Mouse (Mus musculus) midbrain, embryonic 11.5 days (tissue): ENCODE data around the gene 4930518I15Rik. TPM values are rescaled to one million over a fixed set of nuclear protein-coding genes. Genes with fewer than 3 reads are reported as not detected.
A peak's percentile ranks its signal among the peaks of the same experiment; 100 is the strongest.
"Not testable (repeated sequence)": the region's sequence is repeated elsewhere in the genome, so short reads cannot be mapped to it uniquely, and the experiment has no call there.

Experiments
- ATAC-seq: fragments of 200-750 bp; cut with Nextera tagmentation; 2 replicates; pipeline ENCODE4 v1.8.0; 2017; ENCODE audit warnings: moderate TSS enrichment, moderate library complexity; ENCODE audit not compliant: low FRiP score
- DNase-seq: peaks from one replicate; pipeline ENCODE4 v3.0.0; 2015; ENCODE audit warnings: low spot score; ENCODE audit errors: missing footprints
- H3K27ac ChIP-seq: fragments of 300-500 bp; sonication (generic); 2 replicates; pipeline ENCODE4 v1.5.1; 2014; ENCODE audit warnings: low read depth, low read length
- H3K27me3 ChIP-seq: fragments of 300-500 bp; sonication (generic); 2 replicates; pipeline ENCODE4 v1.6.1; 2014; ENCODE audit warnings: mild to moderate bottlenecking, low read length, moderate library complexity, mixed read lengths; ENCODE audit not compliant: control insufficient read depth, insufficient read depth
- H3K36me3 ChIP-seq: fragments of 300-500 bp; sonication (generic); 2 replicates; pipeline ENCODE4 v1.6.1; 2014; ENCODE audit warnings: mild to moderate bottlenecking, low read length, moderate library complexity, mixed read lengths; ENCODE audit not compliant: control insufficient read depth, insufficient read depth
- H3K4me1 ChIP-seq: fragments of 300-500 bp; sonication (generic); 2 replicates; pipeline ENCODE4 v1.6.1; 2014; ENCODE audit warnings: low read length; ENCODE audit not compliant: control insufficient read depth, insufficient read depth
- H3K4me2 ChIP-seq: fragments of 300-500 bp; sonication (generic); 2 replicates; pipeline ENCODE4 v1.6.1; 2014; ENCODE audit warnings: mild to moderate bottlenecking, moderate library complexity
- H3K4me3 ChIP-seq: fragments of 300-500 bp; sonication (generic); 2 replicates; pipeline ENCODE4 v1.5.1; 2014; ENCODE audit warnings: low read depth, low read length
- H3K9ac ChIP-seq: fragments of 300-500 bp; sonication (generic); 2 replicates; pipeline ENCODE4 v1.6.1; 2014; ENCODE audit warnings: low read length
- H3K9me3 ChIP-seq: fragments of 300-500 bp; sonication (generic); 2 replicates; pipeline ENCODE4 v1.6.1; 2016; ENCODE audit warnings: low read length; ENCODE audit not compliant: control insufficient read depth
- WGBS: fragments of 180-500 bp; shearing (Covaris S2); extraction: QIAGEN DNeasy Blood & Tissue Kit; methylation state at CpG from one replicate; pipeline ENCODE4 v1.1.7; 2014; 5-methylcytosine and 5-hydroxymethylcytosine counted together
- polyA plus RNA-seq: library from polyadenylated mRNA; unstranded; fragments of >200 nt; fragmentation: Nextera tagmentation; extraction: Ambion mirVana; gene quantifications from 2 replicates; pipeline ENCODE4 v1.2.1, GENCODE M21; 2014

The 4930518I15Rik gene
- polyA plus RNA-seq: 4.7 TPM in 2 replicates

- Histone ChIP-seq H3K4me3 (no peak within 1 kb of the TSS), H3K36me3 (peaks cover 6% of the 10 kb centered on the region), H3K4me2 (no peak within 1 kb of the TSS), H3K9me3 (no peaks in the 10 kb centered on the region), H3K4me1 (peaks cover 5% of the 10 kb centered on the region), H3K27me3 (no peaks in the 10 kb centered on the region), H3K27ac (no peak within 1 kb of the TSS; the same call in 1 of the 2 replicates), H3K9ac (no peak within 1 kb of the TSS)
- ATAC-seq (no peak), DNase-seq (no peak)
- WGBS: 86% methylated on average over 2 of the region's 2 CpGs
These were observed at the start of gene 4930518I15Rik for GRCm38 (mm10) chr2:156857835-156858234. 4930518I15Rik (minus strand) TSS chr2:156857946.

GRCm38 (mm10) chr2:156905931-156906330 lies 48.2 kb upstream of the 4930518I15Rik start:
- not testable (repeated sequence) for H3K27ac ChIP-seq, ATAC-seq, H3K27me3 ChIP-seq, H3K4me3 ChIP-seq, DNase-seq, H3K36me3 ChIP-seq, H3K9ac ChIP-seq, H3K4me1 ChIP-seq, H3K9me3 ChIP-seq, H3K4me2 ChIP-seq
- 44% methylated on average over 4 of the region's 4 CpGs for WGBS

- no peak overlapping the region for H3K27ac ChIP-seq
- H3K4me3 ChIP-seq: no peak overlapping the region
- no peak overlapping the region for H3K4me2 ChIP-seq
- DNase-seq: peak; percentile 89
- 26% methylated on average over 6 of the region's 6 CpGs for WGBS
- no peaks in the 10 kb centered on the region for H3K27me3 ChIP-seq
- no peak for ATAC-seq
- H3K9ac ChIP-seq: no peak overlapping the region
- H3K36me3 ChIP-seq: no peaks in the 10 kb centered on the region
- no peaks in the 10 kb centered on the region for H3K4me1 ChIP-seq
- no peaks in the 10 kb centered on the region for H3K9me3 ChIP-seq
These were observed 47.4 kb upstream of the 4930518I15Rik start for GRCm38 (mm10) chr2:156904976-156905717.

GRCm38 (mm10) chr2:156903367-156903766 lies 45.6 kb upstream of the 4930518I15Rik start:
- no peak overlapping the region for H3K9ac ChIP-seq
- H3K27ac ChIP-seq: no peak overlapping the region
- H3K4me1 ChIP-seq: no peaks in the 10 kb centered on the region
- DNase-seq (no peak), ATAC-seq (no peak)
- H3K4me2 ChIP-seq: no peak overlapping the region
- no peaks in the 10 kb centered on the region for H3K9me3 ChIP-seq
- no peak overlapping the region for H3K4me3 ChIP-seq
- H3K36me3 ChIP-seq: no peaks in the 10 kb centered on the region
- 23% methylated on average over 2 of the region's 2 CpGs for WGBS
- H3K27me3 ChIP-seq: no peaks in the 10 kb centered on the region

GRCm38 (mm10) chr2:156902411-156902810 lies 44.7 kb upstream of the 4930518I15Rik start:
- H3K36me3 ChIP-seq, DNase-seq: not testable (repeated sequence)

GRCm38 (mm10) chr2:156901883-156902282 lies 44.1 kb upstream of the 4930518I15Rik start:
- Histone ChIP-seq H3K27me3 (no peaks in the 10 kb centered on the region), H3K9ac (no peak overlapping the region), H3K4me3 (no peak overlapping the region), H3K4me2 (no peak overlapping the region), H3K9me3 (no peaks in the 10 kb centered on the region), H3K27ac (no peak overlapping the region), H3K4me1 (no peaks in the 10 kb centered on the region), H3K36me3 (no peaks in the 10 kb centered on the region)
- no peak for DNase-seq
- WGBS: 79% methylated on average over 6 of the region's 6 CpGs
- ATAC-seq: no peak

More at GRCm38 (mm10) chr2:156902411-156902810, 44.7 kb upstream of the 4930518I15Rik start:
- H3K9ac ChIP-seq, H3K27me3 ChIP-seq, H3K27ac ChIP-seq, H3K4me1 ChIP-seq, H3K4me2 ChIP-seq, H3K4me3 ChIP-seq, H3K9me3 ChIP-seq, ATAC-seq: not testable (repeated sequence)
- 76% methylated on average over 4 of the region's 4 CpGs for WGBS

GRCm38 (mm10) chr2:156901344-156901743 lies 43.6 kb upstream of the 4930518I15Rik start:
- 78% methylated on average over 2 of the region's 2 CpGs for WGBS
- H3K4me3 ChIP-seq: no peak overlapping the region
- no peak overlapping the region for H3K27ac ChIP-seq
- ATAC-seq (no peak), DNase-seq (no peak)
- no peak overlapping the region for H3K4me2 ChIP-seq
- no peaks in the 10 kb centered on the region for H3K9me3 ChIP-seq
- H3K4me1 ChIP-seq: no peaks in the 10 kb centered on the region
- H3K36me3 ChIP-seq: no peaks in the 10 kb centered on the region
- H3K27me3 ChIP-seq: no peaks in the 10 kb centered on the region
- H3K9ac ChIP-seq: no peak overlapping the region

GRCm38 (mm10) chr2:156899184-156899583 lies 41.4 kb upstream of the 4930518I15Rik start:
- H3K4me3 ChIP-seq: no peak overlapping the region
- no peak overlapping the region for H3K9ac ChIP-seq
- H3K27me3 ChIP-seq: no peaks in the 10 kb centered on the region
- no peaks in the 10 kb centered on the region for H3K36me3 ChIP-seq
- H3K4me2 ChIP-seq: no peak overlapping the region
- DNase-seq (no peak), ATAC-seq (no peak)
- H3K4me1 ChIP-seq: no peaks in the 10 kb centered on the region
- H3K9me3 ChIP-seq: no peaks in the 10 kb centered on the region
- no peak overlapping the region for H3K27ac ChIP-seq
- 84% methylated on average over 4 of the region's 4 CpGs for WGBS

- Histone ChIP-seq H3K4me2 (no peak overlapping the region), H3K27ac (no peak overlapping the region), H3K9ac (no peak overlapping the region), H3K36me3 (no peaks in the 10 kb centered on the region), H3K4me1 (no peaks in the 10 kb centered on the region), H3K27me3 (no peaks in the 10 kb centered on the region), H3K4me3 (no peak overlapping the region), H3K9me3 (no peaks in the 10 kb centered on the region)
- DNase-seq (no peak), ATAC-seq (no peak)
- 89% methylated on average over 4 of the region's 4 CpGs for WGBS
These were observed 40.6 kb upstream of the 4930518I15Rik start for GRCm38 (mm10) chr2:156898374-156898773.
